Mouse (Mus musculus): ENCODE measurements around the gene Sipa1l1. TPM values are rescaled to one million over a fixed set of nuclear protein-coding genes. Genes with fewer than 3 reads are reported as not detected.

Gene Sipa1l1
- polyA plus RNA-seq, 1 experiment from 2014 or later, result 34.5 TPM

DNA sequence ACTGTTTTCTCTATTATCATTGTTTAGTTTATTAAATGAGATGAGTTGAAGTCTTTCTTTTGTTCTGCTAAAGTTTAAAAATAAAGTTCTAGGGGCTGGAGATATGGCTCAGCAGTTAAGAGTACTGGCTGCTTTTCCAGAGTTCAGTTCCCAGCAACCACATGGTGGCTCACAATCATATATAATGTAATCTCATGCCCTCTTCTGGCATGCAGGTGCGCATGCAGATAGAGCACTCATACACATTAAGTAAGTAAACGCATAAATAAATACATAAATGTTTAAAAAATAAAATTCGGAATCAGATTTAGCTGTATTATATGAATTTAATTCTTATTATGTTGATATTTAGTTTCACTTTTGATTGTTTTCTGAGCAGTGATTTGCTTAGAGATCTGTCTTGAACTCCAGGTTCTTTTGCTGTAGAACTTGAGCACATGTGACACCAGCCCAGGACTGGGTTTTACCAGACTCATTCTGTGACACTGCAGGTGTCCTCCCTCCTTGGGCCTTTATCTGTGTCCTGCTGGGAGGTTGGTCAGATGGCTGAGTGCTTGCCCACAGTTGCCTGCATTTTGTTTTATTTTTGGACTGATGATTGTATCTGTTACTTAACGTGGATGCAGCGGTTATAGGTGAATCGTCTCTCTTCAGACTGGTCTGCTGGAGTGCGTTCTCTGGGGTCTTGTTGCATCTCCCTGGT is 124.6 kb downstream of the Sipa1l1 start:
- H3K36me3 ChIP-seq, result no peaks in the 10 kb centered on the region; the same call in 1 of the 2 replicates
- H3K9me3 ChIP-seq, result no peaks in the 10 kb centered on the region
- H3K4me2 ChIP-seq (replicated peaks), result no peak overlapping the region
- 0 out of 2 replicates have a peak, but pooled peaks cover 3% of the 10 kb centered on the region for H3K4me1 ChIP-seq
- H3K27ac ChIP-seq, result no peak overlapping the region
- 93% methylated on average over 7 of the region's 7 CpGs for WGBS
- H3K4me3 ChIP-seq, result no peak overlapping the region
- ATAC-seq (ENCODE audit: low FRiP score, low read depth), result no peak
- no peak overlapping the region for H3K9ac ChIP-seq
- no peaks in the 10 kb centered on the region for H3K27me3 ChIP-seq

DNA sequence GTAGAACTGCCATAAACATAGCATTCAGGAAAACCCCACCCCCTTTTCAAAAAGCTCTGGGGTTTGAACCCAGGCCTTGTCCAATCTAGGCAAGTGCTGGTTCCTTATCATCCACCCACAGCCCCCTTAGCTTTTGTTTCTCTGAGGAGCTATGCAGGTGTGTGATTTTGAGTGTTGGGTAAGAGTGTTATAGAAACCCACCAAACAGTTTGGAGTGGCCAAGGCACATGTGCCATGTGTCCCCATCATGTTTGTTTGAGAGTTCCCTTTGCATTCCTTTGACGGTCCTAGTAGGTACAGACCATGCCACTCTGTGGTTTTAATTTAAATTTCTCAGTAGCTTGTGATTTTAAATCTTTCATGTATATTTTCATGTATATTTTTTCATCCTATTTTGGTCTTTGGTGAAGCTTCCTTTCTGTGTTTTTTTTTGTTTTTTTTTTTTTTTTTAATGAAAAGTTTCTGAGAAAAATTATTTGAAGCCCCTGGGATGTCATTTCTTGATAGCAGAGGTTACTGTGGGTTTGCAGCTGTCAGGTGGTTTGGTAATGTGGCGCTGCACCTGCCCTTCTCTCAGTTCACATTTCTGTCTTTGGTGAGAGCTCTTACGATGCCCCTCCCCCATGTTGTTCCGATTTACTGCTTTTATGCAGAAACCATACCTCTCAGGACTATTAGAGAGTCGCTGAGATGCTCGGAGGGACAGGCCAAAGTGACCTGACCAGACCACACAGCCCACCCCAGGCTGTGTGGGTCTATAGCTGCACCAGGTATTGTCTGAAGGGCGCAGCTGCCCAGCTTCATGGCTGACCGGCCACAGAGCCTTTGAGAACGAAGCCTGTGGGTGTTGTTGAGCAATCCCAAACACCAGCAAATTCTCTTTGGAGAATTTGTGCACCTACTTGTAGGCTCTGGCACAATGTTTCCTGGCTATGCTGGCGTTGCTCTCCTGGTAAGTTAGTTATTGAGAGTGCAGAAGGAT is 126.1 kb downstream of the Sipa1l1 start:
- no peaks in the 10 kb centered on the region for H3K36me3 ChIP-seq
- no peak for ATAC-seq (ENCODE audit: low FRiP score, low read depth)
- no peaks in the 10 kb centered on the region for H3K27me3 ChIP-seq
- H3K4me2 ChIP-seq (replicated peaks), result no peak overlapping the region
- H3K9ac ChIP-seq, result no peak overlapping the region
- 71% methylated on average over 10 of the region's 10 CpGs for WGBS
- no peaks in the 10 kb centered on the region for H3K9me3 ChIP-seq
- no peak overlapping the region for H3K27ac ChIP-seq
- no peak overlapping the region for H3K4me3 ChIP-seq
- no peaks in the 10 kb centered on the region for H3K4me1 ChIP-seq

DNA sequence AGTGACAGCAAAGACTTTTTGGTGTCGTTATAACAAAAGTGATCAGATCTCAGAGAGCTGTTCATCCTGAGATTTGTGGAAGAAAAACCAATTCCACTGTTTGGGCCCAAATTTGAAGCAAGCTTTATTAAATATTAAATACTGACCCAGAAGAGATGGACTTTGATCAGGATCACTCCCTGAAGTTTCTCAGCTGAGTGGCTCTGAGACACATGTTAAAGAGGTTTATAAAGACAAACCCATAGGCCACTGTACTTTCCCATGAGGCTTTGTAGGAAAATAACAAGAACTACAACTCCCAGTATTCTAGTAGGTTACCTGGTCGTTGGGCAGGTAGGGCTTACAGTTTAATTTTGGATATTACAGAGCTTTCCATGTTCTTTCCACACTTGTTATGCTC is 127.2 kb downstream of the Sipa1l1 start:
- H3K4me3 ChIP-seq, result no peak overlapping the region
- 84% methylated on average over 2 of the region's 2 CpGs for WGBS
- H3K4me1 ChIP-seq, result no peaks in the 10 kb centered on the region
- no peaks in the 10 kb centered on the region for H3K27me3 ChIP-seq
- no peaks in the 10 kb centered on the region for H3K36me3 ChIP-seq
- H3K27ac ChIP-seq, result no peak overlapping the region
- H3K4me2 ChIP-seq (replicated peaks), result no peak overlapping the region
- no peak overlapping the region for H3K9ac ChIP-seq
- ATAC-seq (ENCODE audit: low FRiP score, low read depth), result no peak
- no peaks in the 10 kb centered on the region for H3K9me3 ChIP-seq

DNA sequence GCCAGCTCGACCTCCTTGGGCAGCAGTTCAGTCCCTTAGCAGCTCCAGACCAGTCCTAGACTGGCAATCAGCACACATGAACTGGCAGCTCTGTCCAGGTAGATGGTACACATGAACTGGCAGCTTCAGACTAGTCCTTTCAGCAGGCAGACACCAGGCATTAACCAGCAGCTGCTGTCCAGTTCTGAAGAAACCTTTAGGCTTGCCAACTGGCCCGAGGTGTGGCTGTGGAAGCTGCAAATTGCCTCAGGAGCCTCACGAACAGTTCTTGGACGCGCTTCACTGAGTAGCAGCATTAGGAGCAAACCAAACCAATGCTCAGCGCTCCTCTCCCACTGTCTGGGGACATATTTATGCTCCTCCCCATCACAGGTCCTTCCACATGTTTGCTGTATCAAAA is 128.1 kb downstream of the Sipa1l1 start:
- ATAC-seq (ENCODE audit: low FRiP score, low read depth), result no peak
- no peak overlapping the region for H3K4me3 ChIP-seq
- H3K4me1 ChIP-seq, result no peaks in the 10 kb centered on the region
- no peak overlapping the region for H3K9ac ChIP-seq
- H3K27ac ChIP-seq, result no peak overlapping the region
- H3K9me3 ChIP-seq, result no peaks in the 10 kb centered on the region
- H3K36me3 ChIP-seq, result no peaks in the 10 kb centered on the region
- H3K4me2 ChIP-seq (replicated peaks), result no peak overlapping the region
- H3K27me3 ChIP-seq, result no peaks in the 10 kb centered on the region
- WGBS, result 85% methylated on average over 6 of the region's 6 CpGs

DNA sequence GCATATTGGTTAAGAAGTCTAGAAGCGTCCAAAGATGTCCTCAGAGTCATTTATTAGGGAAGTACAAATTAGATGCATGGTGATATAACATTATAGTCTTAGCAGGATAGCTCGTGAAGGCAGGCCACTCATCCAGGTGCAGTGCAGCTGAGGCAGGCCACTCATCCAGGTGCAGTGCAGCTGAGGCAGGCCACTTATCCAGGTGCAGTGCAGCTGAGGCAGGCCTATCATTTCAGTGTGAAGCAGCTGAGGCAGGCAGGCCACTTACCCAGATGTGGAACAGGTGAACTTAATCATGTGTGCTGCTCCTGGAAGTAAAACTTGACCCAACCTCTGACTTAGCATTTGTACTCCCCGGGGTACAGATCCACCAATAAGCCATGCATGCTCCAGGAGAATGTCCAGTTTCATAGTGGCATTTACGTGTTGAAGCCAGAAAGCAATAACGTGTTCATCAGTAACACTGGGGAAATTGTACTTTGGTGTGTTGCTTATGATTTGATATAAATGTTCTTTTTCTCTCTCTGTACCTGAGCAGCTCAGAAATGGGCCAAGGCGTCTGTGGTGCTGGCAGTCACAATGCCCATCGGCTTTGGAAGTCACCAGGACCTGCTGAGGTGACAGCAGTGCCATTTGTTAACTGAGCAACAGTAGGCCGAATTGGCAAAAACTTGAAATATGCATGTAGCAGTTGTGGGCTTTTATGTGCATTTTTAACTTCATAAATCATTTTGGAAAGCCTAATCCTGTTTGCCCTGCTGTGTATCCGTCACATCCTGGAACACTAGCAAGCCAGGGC is 129.7 kb downstream of the Sipa1l1 start:
- no peaks in the 10 kb centered on the region for H3K4me1 ChIP-seq
- H3K27ac ChIP-seq, result no peak overlapping the region
- H3K9ac ChIP-seq, result no peak overlapping the region
- H3K4me3 ChIP-seq, result no peak overlapping the region
- H3K4me2 ChIP-seq (replicated peaks), result no peak overlapping the region
- H3K36me3 ChIP-seq, result no peaks in the 10 kb centered on the region
- no peaks in the 10 kb centered on the region for H3K9me3 ChIP-seq
- no peak for ATAC-seq (ENCODE audit: low FRiP score, low read depth)
- 76% methylated on average over 9 of the region's 9 CpGs for WGBS
- no peaks in the 10 kb centered on the region for H3K27me3 ChIP-seq

DNA sequence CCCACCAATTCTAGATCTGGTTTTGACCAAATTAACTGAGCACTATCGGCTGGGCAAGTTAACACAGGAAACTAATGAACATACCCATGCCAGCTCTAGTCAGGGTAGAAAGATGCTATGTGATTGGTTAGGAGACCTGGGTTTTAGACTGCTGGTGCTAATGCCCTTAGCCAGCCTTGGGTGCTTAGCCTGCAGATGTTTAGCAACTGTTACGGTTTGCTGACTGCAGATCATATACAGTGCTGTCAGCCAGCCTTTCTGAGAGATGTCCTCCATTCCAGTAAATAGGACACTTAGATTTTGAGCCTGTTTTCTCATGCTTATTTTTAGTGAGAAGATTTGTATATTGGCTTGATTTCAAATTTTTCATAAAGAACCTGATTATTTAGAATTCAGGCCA is 135.0 kb downstream of the Sipa1l1 start:
- Histone ChIP-seq H3K27me3 (no peaks in the 10 kb centered on the region), H3K4me2 (replicated peaks) (no peak overlapping the region), H3K4me3 (no peak overlapping the region), H3K9ac (no peak overlapping the region), H3K27ac (no peak overlapping the region), H3K9me3 (no peaks in the 10 kb centered on the region), H3K4me1 (no peaks in the 10 kb centered on the region), H3K36me3 (no peaks in the 10 kb centered on the region)
- ATAC-seq (ENCODE audit: low FRiP score, low read depth), result no peak
- WGBS, result 57% methylated on average over 2 of the region's 2 CpGs

DNA sequence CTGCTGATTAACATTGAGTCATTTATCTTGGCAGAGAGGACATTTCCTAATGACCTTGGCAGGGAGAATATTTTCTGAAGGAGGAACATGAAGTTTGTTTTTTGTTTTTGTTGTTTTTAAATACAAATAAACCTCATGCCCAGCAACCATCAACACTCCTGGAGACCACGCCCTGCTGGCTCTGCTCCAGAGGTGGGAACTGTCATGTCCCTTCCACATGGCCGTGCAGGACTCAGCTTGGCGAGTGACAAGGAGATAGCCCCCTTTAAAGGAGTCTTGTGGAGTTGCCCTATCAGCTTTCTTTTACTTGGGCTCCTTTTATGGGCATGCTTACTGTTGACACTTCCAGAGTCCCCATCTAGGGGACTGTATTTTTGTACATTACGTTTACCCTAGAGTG is 136.9 kb downstream of the Sipa1l1 start:
- WGBS, result 74% methylated on average over 4 of the region's 4 CpGs
- H3K36me3 ChIP-seq, result no peaks in the 10 kb centered on the region
- H3K9me3 ChIP-seq, result no peaks in the 10 kb centered on the region
- H3K4me3 ChIP-seq, result no peak overlapping the region
- no peak overlapping the region for H3K27ac ChIP-seq
- no peak overlapping the region for H3K4me2 ChIP-seq (replicated peaks)
- ATAC-seq (ENCODE audit: low FRiP score, low read depth), result no peak
- H3K9ac ChIP-seq, result no peak overlapping the region
- H3K27me3 ChIP-seq, result no peaks in the 10 kb centered on the region
- no peaks in the 10 kb centered on the region for H3K4me1 ChIP-seq

DNA sequence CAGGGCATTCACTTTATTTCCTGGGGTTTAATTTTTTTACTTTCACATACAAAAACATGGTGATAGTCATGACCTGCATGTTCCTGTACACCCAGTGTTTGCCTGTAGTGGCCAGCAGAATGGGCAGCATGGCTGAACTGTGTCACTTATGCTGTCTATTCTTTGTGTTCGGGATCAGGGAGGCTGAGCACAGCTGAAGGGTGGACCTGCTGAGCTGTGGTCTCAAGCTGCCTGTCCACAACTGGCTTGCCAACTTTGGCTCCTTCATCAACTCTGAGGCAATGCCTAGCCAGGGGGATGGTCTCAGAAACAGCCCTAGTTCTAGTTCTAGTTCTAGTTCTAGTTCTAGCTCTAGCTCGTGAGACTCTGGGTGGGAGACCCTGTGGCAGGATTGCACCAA is 142.5 kb downstream of the Sipa1l1 start:
- no peaks in the 10 kb centered on the region for H3K27me3 ChIP-seq
- no peak overlapping the region for H3K4me2 ChIP-seq (replicated peaks)
- WGBS, result 95% methylated on average over 2 of the region's 2 CpGs
- H3K4me1 ChIP-seq, result peaks cover 9% of the 10 kb centered on the region; the same call in 1 of the 2 replicates
- no peaks in the 10 kb centered on the region for H3K9me3 ChIP-seq
- peaks cover 6% of the 10 kb centered on the region; the same call in 1 of the 2 replicates for H3K36me3 ChIP-seq
- no peak for ATAC-seq (ENCODE audit: low FRiP score, low read depth)
- H3K9ac ChIP-seq, result no peak overlapping the region
- H3K27ac ChIP-seq, result no peak overlapping the region
- H3K4me3 ChIP-seq, result no peak overlapping the region

DNA sequence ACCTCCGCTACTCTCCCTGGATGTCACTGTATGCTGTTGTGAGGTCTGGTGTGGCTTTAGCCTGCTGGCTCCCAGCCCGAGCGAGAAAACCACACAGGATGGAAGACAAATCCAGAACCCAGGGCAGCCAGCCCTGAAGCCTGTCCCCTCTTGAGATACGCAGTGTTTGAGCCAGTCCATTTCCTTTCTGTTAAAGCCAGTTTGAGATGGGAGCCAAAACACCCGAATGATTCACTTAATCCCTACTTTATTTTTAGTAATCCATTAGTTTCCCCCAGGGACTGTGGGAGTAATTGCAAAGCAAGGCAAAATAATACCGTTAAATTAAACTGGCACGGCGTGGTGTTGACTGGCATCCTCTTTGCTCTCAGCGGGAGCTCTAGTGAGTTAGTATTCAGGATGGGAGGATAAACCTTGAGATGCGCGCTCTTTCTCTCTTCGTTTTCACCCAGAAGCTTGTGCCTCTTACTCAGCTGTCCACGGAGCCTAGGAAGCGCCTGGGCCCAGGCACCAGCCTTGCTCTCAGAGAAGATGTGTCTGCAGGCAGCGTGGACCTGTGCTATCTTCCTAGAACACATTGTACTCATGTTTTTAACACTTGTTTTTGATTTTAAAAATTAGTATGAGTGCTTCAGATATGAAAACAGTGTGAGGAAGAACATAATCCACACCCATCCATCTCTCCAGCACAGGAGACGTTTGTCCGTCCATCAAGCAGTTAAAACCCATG is 143.1 kb downstream of the Sipa1l1 start:
- Histone ChIP-seq H3K4me2 (replicated peaks) (no peak overlapping the region), H3K4me1 (peaks cover 9% of the 10 kb centered on the region; the same call in 1 of the 2 replicates), H3K9ac (no peak overlapping the region), H3K27ac (no peak overlapping the region), H3K36me3 (peaks cover 6% of the 10 kb centered on the region; the same call in 1 of the 2 replicates), H3K9me3 (no peaks in the 10 kb centered on the region), H3K27me3 (no peaks in the 10 kb centered on the region), H3K4me3 (no peak overlapping the region)
- 79% methylated on average over 17 of the region's 17 CpGs for WGBS
- ATAC-seq (ENCODE audit: low FRiP score, low read depth), result no peak

DNA sequence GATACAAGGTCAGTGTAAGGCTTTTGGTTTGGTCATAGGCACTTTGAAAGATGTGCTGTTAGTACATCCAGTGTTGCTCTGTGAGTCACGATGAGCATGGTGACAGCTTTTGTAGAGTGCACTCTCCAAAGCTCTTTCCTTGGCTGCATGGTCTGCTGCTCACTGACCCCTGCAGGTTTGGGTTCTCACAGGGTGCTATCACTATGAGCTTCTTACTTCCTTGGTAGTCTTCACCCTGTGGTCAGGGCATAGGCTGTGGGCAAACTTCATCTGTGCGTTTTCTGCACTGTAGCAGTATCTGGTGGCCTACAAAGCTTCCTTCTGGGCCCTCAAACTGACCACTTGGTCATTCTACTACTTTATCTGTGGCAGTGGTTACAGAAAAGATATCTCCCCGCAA is 144.0 kb downstream of the Sipa1l1 start:
- Histone ChIP-seq H3K27ac (no peak overlapping the region), H3K4me2 (replicated peaks) (no peak overlapping the region), H3K4me3 (no peak overlapping the region), H3K4me1 (peaks cover 9% of the 10 kb centered on the region; the same call in 1 of the 2 replicates), H3K9me3 (no peaks in the 10 kb centered on the region), H3K36me3 (peaks cover 6% of the 10 kb centered on the region; the same call in 1 of the 2 replicates), H3K27me3 (no peaks in the 10 kb centered on the region), H3K9ac (no peak overlapping the region)
- ATAC-seq (ENCODE audit: low FRiP score, low read depth), result no peak
- WGBS, result 92% methylated on average over 3 of the region's 3 CpGs

DNA sequence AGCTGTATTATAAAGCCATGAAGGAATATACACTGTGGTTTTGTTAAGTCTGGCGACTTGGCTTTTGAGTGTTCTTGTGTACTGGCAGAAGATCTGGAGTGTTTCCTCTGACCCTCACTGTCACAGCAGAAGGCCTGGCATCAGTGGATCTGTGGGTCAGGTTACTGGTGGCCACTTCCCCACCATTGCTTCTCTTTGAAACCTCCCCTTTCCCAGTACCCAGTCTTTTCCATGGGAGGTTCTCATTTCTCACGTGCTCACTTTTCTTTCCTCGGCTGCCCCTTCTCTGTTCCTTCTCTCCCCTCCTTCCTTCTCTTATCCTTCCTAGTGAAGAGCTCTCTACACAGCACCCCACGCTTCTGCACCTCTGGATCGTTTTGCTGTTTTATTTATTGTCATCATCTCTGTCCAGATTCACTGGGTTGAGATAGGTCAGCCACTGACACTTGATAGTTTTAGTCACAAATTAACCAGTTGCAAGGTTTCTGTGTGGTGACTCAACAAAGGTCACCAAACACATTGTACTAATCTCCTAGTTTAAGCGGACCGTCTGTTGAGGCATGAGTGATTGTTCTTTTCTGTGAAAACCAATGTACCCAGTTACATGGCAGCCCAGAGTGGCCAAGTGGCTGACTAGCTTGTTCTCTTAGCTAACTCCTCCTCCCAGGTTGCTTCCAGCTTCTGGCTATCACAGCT is 150.5 kb downstream of the Sipa1l1 start:
- WGBS, result 86% methylated on average over 7 of the region's 7 CpGs
- ATAC-seq (ENCODE audit: low FRiP score, low read depth), result no peak
- Histone ChIP-seq H3K27me3 (no peaks in the 10 kb centered on the region), H3K9ac (no peak overlapping the region), H3K9me3 (no peaks in the 10 kb centered on the region), H3K36me3 (no peaks in the 10 kb centered on the region), H3K4me3 (no peak overlapping the region), H3K4me1 (peaks cover 18% of the 10 kb centered on the region), H3K27ac (no peak overlapping the region), H3K4me2 (replicated peaks) (no peak overlapping the region)

All from limb, embryonic 13.5 days (tissue).